Mouse (Mus musculus) spleen, adult 2 months (tissue): ENCODE results near the gene Cdkl3. TPM values are rescaled to one million over a fixed set of nuclear protein-coding genes. Genes with fewer than 3 reads are reported as not detected.

Source experiments
- DNase-seq, 2 experiments: peaks; one replicate each; pipeline versions ENCODE4 v3.0.0 to v3.0.0-alpha.2; 2012 to 2021; ENCODE audit warnings: low spot score in 2 of 2, low read depth in 1 of 2
- H3K27ac ChIP-seq: fragments of 200-500 bp; 2 replicates; pipeline ENCODE4 v1.5.1; 2012; ENCODE audit warnings: low read length, inconsistent platforms; ENCODE audit not compliant: insufficient read depth
- H3K27me3 ChIP-seq: fragments of 200-500 bp; 2 replicates; pipeline ENCODE4 v1.6.1; 2012; ENCODE audit warnings: mild to moderate bottlenecking, moderate library complexity, low read length, inconsistent platforms; ENCODE audit not compliant: control insufficient read depth, insufficient read depth
- H3K36me3 ChIP-seq: fragments of 200-500 bp; 2 replicates; pipeline ENCODE4 v1.6.1; 2012; ENCODE audit warnings: mild to moderate bottlenecking, low read length, inconsistent platforms; ENCODE audit not compliant: control insufficient read depth, insufficient read depth
- H3K4me1 ChIP-seq: fragments of 200-500 bp; 2 replicates; pipeline ENCODE4 v1.6.1; 2011; ENCODE audit warnings: inconsistent platforms; ENCODE audit not compliant: control insufficient read depth, insufficient read depth, insufficient read length
- H3K4me3 ChIP-seq: fragments of 200-500 bp; 2 replicates; pipeline ENCODE4 v1.5.1; 2011; ENCODE audit warnings: mild to moderate bottlenecking, inconsistent platforms; ENCODE audit not compliant: insufficient read depth, insufficient read length; ENCODE audit errors: extremely low read depth
- CTCF ChIP-seq: fragments of 200-500 bp; IDR thresholded peaks from 2 replicates; pipeline ENCODE4 v1.5.1; 2011; ENCODE audit warnings: mild to moderate bottlenecking, inconsistent platforms; ENCODE audit not compliant: insufficient read depth, insufficient read length, insufficient replicate concordance; ENCODE audit errors: extremely low read depth
- POLR2A ChIP-seq: fragments of 200-500 bp; IDR thresholded peaks from 2 replicates; pipeline ENCODE4 v1.6.1; 2011; ENCODE audit warnings: low read depth, low read length, inconsistent platforms
- WGBS: fragments of 180-500 bp; shearing (Covaris S2); methylation state at CpG from one replicate; pipeline ENCODE4 v1.1.7; 2018; 5-methylcytosine and 5-hydroxymethylcytosine counted together
- polyA plus RNA-seq: library from polyadenylated mRNA; depleted of rRNA; stranded (reverse); fragments of >200 nt; gene quantifications from 2 replicates; pipeline ENCODE4 v1.2.3, GENCODE M21; 2012; rRNA removed

Cdkl3 gene
- polyA plus RNA-seq, 1 experiment: 1.4 TPM

- H3K4me1 ChIP-seq: no peaks in the 10 kb centered on the region
- TF ChIP-seq CTCF: no peak
- no peak for TF ChIP-seq POLR2A
- no peak overlapping the region for H3K4me3 ChIP-seq
- H3K27me3 ChIP-seq: no peaks in the 10 kb centered on the region
- WGBS: 84% methylated on average over 5 of the region's 5 CpGs
- peaks cover 6% of the 10 kb centered on the region for H3K36me3 ChIP-seq
- DNase-seq: no peak
- no peak overlapping the region for H3K27ac ChIP-seq
Measured at GRCm38 (mm10) chr11:52127760-52128159, 123.7 kb downstream of the Cdkl3 start.

GRCm38 (mm10) chr11:52128316-52129061 lies 124.5 kb downstream of the Cdkl3 start:
- Histone ChIP-seq H3K4me1 (no peaks in the 10 kb centered on the region), H3K4me3 (no peak overlapping the region), H3K27ac (no peak overlapping the region), H3K27me3 (no peaks in the 10 kb centered on the region), H3K36me3 (peaks cover 4% of the 10 kb centered on the region)
- TF ChIP-seq CTCF: no peak
- no peak for TF ChIP-seq POLR2A
- WGBS: 81% methylated on average over 5 of the region's 5 CpGs
- DNase-seq: no peak

- no peaks in the 10 kb centered on the region for H3K4me1 ChIP-seq
- H3K27ac ChIP-seq: no peak overlapping the region
- 43% methylated on average over 3 of the region's 3 CpGs for WGBS
- TF ChIP-seq CTCF (no peak), POLR2A (no peak)
- peaks cover 3% of the 10 kb centered on the region for H3K36me3 ChIP-seq
- no peak for DNase-seq
- H3K27me3 ChIP-seq: no peaks in the 10 kb centered on the region
- H3K4me3 ChIP-seq: no peak overlapping the region
Measured at GRCm38 (mm10) chr11:52129171-52129570, 125.2 kb downstream of the Cdkl3 start.

GRCm38 (mm10) chr11:52129621-52130450 lies 125.8 kb downstream of the Cdkl3 start:
- no peak overlapping the region for H3K4me3 ChIP-seq
- 85% methylated on average over 10 of the region's 10 CpGs for WGBS
- no peaks in the 10 kb centered on the region for H3K27me3 ChIP-seq
- DNase-seq: no peak
- H3K36me3 ChIP-seq: no peaks in the 10 kb centered on the region
- H3K4me1 ChIP-seq: no peaks in the 10 kb centered on the region
- TF ChIP-seq POLR2A: no peak
- no peak overlapping the region for H3K27ac ChIP-seq

GRCm38 (mm10) chr11:52130451-52131068 lies 126.5 kb downstream of the Cdkl3 start:
- no peak overlapping the region for H3K4me3 ChIP-seq
- no peak overlapping the region for H3K27ac ChIP-seq
- H3K4me1 ChIP-seq: no peaks in the 10 kb centered on the region
- DNase-seq: no peak
- 87% methylated on average over 7 of the region's 7 CpGs for WGBS
- no peaks in the 10 kb centered on the region for H3K36me3 ChIP-seq
- TF ChIP-seq POLR2A (no peak), CTCF (no peak)
- no peaks in the 10 kb centered on the region for H3K27me3 ChIP-seq

Other genes with a start within 250 kb of the Cdkl3 start
- gene Sec24a, start 240.6 kb upstream of the Cdkl3 start, polyA plus RNA-seq: 10.0 and 13.5 TPM in 2 replicates
- gene Sar1b, start 240.5 kb upstream of the Cdkl3 start, polyA plus RNA-seq: 4.5 and 5.4 TPM in 2 replicates
- gene Jade2, start 146.6 kb upstream of the Cdkl3 start, polyA plus RNA-seq: 24.8 and 27.2 TPM in 2 replicates
- gene Cdkn2aipnl, start 36.6 kb upstream of the Cdkl3 start, polyA plus RNA-seq: 22.7 TPM in 2 replicates
- gene Ube2b, start 3.5 kb upstream of the Cdkl3 start, polyA plus RNA-seq: 26.6 and 28.6 TPM in 2 replicates
- gene Ppp2ca, start 94.5 kb downstream of the Cdkl3 start, polyA plus RNA-seq: 20.2 and 21.0 TPM in 2 replicates
- gene Olfr1373, start 141.3 kb downstream of the Cdkl3 start, polyA plus RNA-seq: not detected in 2 replicates
- not detected in 2 replicates for gene Olfr1371, start 209.8 kb downstream of the Cdkl3 start, polyA plus RNA-seq
- gene Skp1a, start 227.8 kb downstream of the Cdkl3 start, polyA plus RNA-seq: 4.5 and 6.3 TPM in 2 replicates